Mouse (Mus musculus): Measurements from ENCODE around the gene Scgb1b19. TPM values are rescaled to one million over a fixed set of nuclear protein-coding genes. Genes with fewer than 3 reads are reported as not detected.
"Not testable (repeated sequence)": the region's sequence is repeated elsewhere in the genome, so short reads cannot be mapped to it uniquely, and the experiment has no call there.

The Scgb1b19 gene
- polyA plus RNA-seq (2015; fragmentation: Nextera tagmentation; extraction: Ambion mirVana): not detected in 2 replicates

- DNase-seq (ENCODE audit: low spot score); H3K36me3 ChIP-seq (ENCODE audit: control insufficient read depth, insufficient read depth, low read length); H3K4me2 ChIP-seq (replicated peaks; ENCODE audit: low read depth); H3K27me3 ChIP-seq (ENCODE audit: control insufficient read depth, insufficient read depth, low read length); H3K27ac ChIP-seq (replicated peaks); H3K4me1 ChIP-seq (replicated peaks; ENCODE audit: control insufficient read depth, insufficient read depth); ATAC-seq (ENCODE audit: low FRiP score, low TSS enrichment); H3K9me3 ChIP-seq (ENCODE audit: control insufficient read depth, low read length); H3K9ac ChIP-seq (ENCODE audit: low read length); H3K4me3 ChIP-seq (ENCODE audit: low read depth, low read length): not testable (repeated sequence)
- WGBS: 82% methylated on average over 2 of the region's 3 CpGs
Measured at GRCm38 (mm10) chr7:33286991-33287390, at the start of gene Scgb1b19. Gene Scgb1b19, plus strand, starts transcription at chr7:33287291.

- H3K27me3 ChIP-seq (ENCODE audit: control insufficient read depth, insufficient read depth, low read length): not testable (repeated sequence)
Measured at GRCm38 (mm10) chr7:33280238-33280637, 6.9 kb upstream of the Scgb1b19 start, which contains the start of gene Scgb2b19. Gene Scgb2b19, minus strand, starts transcription at chr7:33280338.

More at GRCm38 (mm10) chr7:33280238-33280637, 6.9 kb upstream of the Scgb1b19 start, which contains the start of gene Scgb2b19:
- H3K4me2 ChIP-seq (replicated peaks; ENCODE audit: low read depth); ATAC-seq (ENCODE audit: low FRiP score, low TSS enrichment); H3K27ac ChIP-seq (replicated peaks); DNase-seq (ENCODE audit: low spot score); H3K36me3 ChIP-seq (ENCODE audit: control insufficient read depth, insufficient read depth, low read length); H3K4me1 ChIP-seq (replicated peaks; ENCODE audit: control insufficient read depth, insufficient read depth); H3K4me3 ChIP-seq (ENCODE audit: low read depth, low read length); H3K9ac ChIP-seq (ENCODE audit: low read length); H3K9me3 ChIP-seq (ENCODE audit: control insufficient read depth, low read length): not testable (repeated sequence)

Other genes starting within 250 kb of the Scgb1b19 start
- gene Scgb2b17, start 230.7 kb upstream of the Scgb1b19 start, polyA plus RNA-seq (2015; fragmentation: Nextera tagmentation; extraction: Ambion mirVana): not detected in 2 replicates
- gene Scgb1b17, start 223.8 kb upstream of the Scgb1b19 start, polyA plus RNA-seq (2015; fragmentation: Nextera tagmentation; extraction: Ambion mirVana): not detected in 2 replicates
- not detected in 2 replicates for gene Scgb2b18, start 113.4 kb upstream of the Scgb1b19 start, polyA plus RNA-seq (2015; fragmentation: Nextera tagmentation; extraction: Ambion mirVana)
- not detected in 2 replicates for gene Scgb1b18, start 101.7 kb upstream of the Scgb1b19 start, polyA plus RNA-seq (2015; fragmentation: Nextera tagmentation; extraction: Ambion mirVana)
- not detected in 2 replicates for gene Scgb2b19, start 7.0 kb upstream of the Scgb1b19 start, polyA plus RNA-seq (2015; fragmentation: Nextera tagmentation; extraction: Ambion mirVana)
- not detected in 2 replicates for gene Scgb2b20, start 79.0 kb downstream of the Scgb1b19 start, polyA plus RNA-seq (2015; fragmentation: Nextera tagmentation; extraction: Ambion mirVana)
- gene Scgb1b20, start 85.9 kb downstream of the Scgb1b19 start, polyA plus RNA-seq (2015; fragmentation: Nextera tagmentation; extraction: Ambion mirVana): not detected in 2 replicates
- gene Scgb2b21, start 233.2 kb downstream of the Scgb1b19 start, polyA plus RNA-seq (2015; fragmentation: Nextera tagmentation; extraction: Ambion mirVana): not detected in 2 replicates

Data from stomach, postnatal 0 days (tissue).